Mouse (Mus musculus): ENCODE measurements around the gene Celf2.

GRCm38 (mm10) chr2:6705475-6705874, 803.9 kb downstream of the Celf2 start:
- TF ChIP-seq CHD2 (IDR thresholded peaks at IDR 0.05; ENCODE audit: low read depth, low read length) (no peak), ZNF384 (IDR thresholded peaks at IDR 0.05; ENCODE audit: low read depth, low read length) (no peak), MAFK (IDR thresholded peaks at IDR 0.05; ENCODE audit: insufficient read depth, low read depth, low read length) (no peak)

All from ES-E14 (cell line).